Mouse (Mus musculus): ENCODE data around the gene Psors1c2.

DNA sequence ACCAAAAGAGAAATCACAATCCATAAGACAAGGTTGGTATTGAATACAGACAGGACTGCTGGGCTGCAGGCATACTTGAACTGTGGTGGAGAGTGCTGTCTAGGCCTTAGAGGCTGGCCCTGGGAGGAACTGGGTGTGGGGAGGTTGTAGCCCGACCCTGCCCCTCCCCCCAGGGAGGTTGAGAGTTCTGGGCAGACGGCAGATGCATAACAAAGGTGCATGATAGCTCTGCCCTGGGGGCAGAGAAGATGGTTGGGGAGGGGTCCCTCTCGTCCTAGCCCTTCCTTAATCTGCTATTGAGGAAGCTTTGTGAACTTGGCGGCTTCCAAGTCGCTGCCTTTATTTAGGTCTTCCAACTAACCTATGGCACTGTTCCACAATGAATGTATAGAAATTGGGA, 29.2 kb upstream of the Psors1c2 start:
- TF ChIP-seq CTCF (IDR thresholded peaks at IDR 0.05; ENCODE audit: control insufficient read depth, insufficient read depth, low read length) (no peak), POLR2A (IDR thresholded peaks at IDR 0.05; ENCODE audit: borderline replicate concordance, control insufficient read depth, low read depth, low read length) (no peak)
